Mouse (Mus musculus) MEL (cell line): ENCODE results near the gene Tor1a.

Experiments used
- CTCF ChIP-seq, 3 experiments: IDR thresholded peaks in 2 of 3; conservative IDR thresholded peaks in 1 of 3; 2 replicates each; pipeline ENCODE4 v1.5.1; 2011 to 2012; ENCODE audit warnings: low read length in 3 of 3, low read depth in 2 of 3, mild to moderate bottlenecking in 2 of 3, improper control_type of control experiment in 1 of 3, inconsistent platforms in 1 of 3, mixed read lengths in 1 of 3, moderate library complexity in 1 of 3; ENCODE audit not compliant: control insufficient read depth in 1 of 3, insufficient read depth in 1 of 3, poor library complexity in 1 of 3, severe bottlenecking in 1 of 3
- POLR2A ChIP-seq, 2 experiments: IDR thresholded peaks; 2 replicates each; pipeline ENCODE4 v1.6.1; 2011 to 2012; ENCODE audit warnings: low read length in 2 of 2, mild to moderate bottlenecking in 2 of 2, control low read depth in 1 of 2, improper control_type of control experiment in 1 of 2, low read depth in 1 of 2, moderate library complexity in 1 of 2; ENCODE audit not compliant: control insufficient read depth in 1 of 2, insufficient read depth in 1 of 2, poor library complexity in 1 of 2

GRCm38 (mm10) chr2:30962570-30963254 is 5.0 kb downstream of the Tor1a start:
- TF ChIP-seq POLR2A (IDR thresholded peaks at IDR 0.05; ENCODE audit: control insufficient read depth in 1 of 2, insufficient read depth in 1 of 2, low read depth in 1 of 2, low read length in 2 of 2, poor library complexity in 1 of 2) (no peak), CTCF (IDR thresholded peaks at IDR 0.05 in 2 of 3, conservative IDR thresholded peaks at IDR 0.05 in 1 of 3; ENCODE audit: control insufficient read depth in 1 of 3, insufficient read depth in 1 of 3, low read depth in 2 of 3, low read length in 3 of 3, poor library complexity in 1 of 3, severe bottlenecking in 1 of 3) (no peak)
